Mouse (Mus musculus) kidney, embryonic 14.5 days (tissue): Measurements from ENCODE around the gene Anp32a. TPM values are rescaled to one million over a fixed set of nuclear protein-coding genes. Genes with fewer than 3 reads are reported as not detected.

Source experiments
- ATAC-seq: fragments of 200-750 bp; cut with Nextera tagmentation; 2 replicates; pipeline ENCODE4 v1.8.0; 2017; ENCODE audit warnings: moderate number of reproducible peaks, mild to moderate bottlenecking, moderate TSS enrichment, moderate library complexity; ENCODE audit not compliant: low FRiP score, low TSS enrichment
- H3K27ac ChIP-seq: fragments of 300-500 bp; sonication (generic); 2 replicates; pipeline ENCODE4 v1.5.1; 2014; ENCODE audit warnings: low read depth, mild to moderate bottlenecking, low read length, moderate library complexity, mixed read lengths
- H3K27me3 ChIP-seq: fragments of 300-500 bp; sonication (generic); 2 replicates; pipeline ENCODE4 v1.6.1; 2014; ENCODE audit warnings: mild to moderate bottlenecking, low read length; ENCODE audit not compliant: control insufficient read depth, insufficient read depth
- H3K36me3 ChIP-seq: fragments of 300-500 bp; sonication (generic); 2 replicates; pipeline ENCODE4 v1.6.1; 2014; ENCODE audit warnings: low read length, mixed read lengths; ENCODE audit not compliant: control insufficient read depth, insufficient read depth
- H3K4me1 ChIP-seq: fragments of 300-500 bp; sonication (generic); 2 replicates; pipeline ENCODE4 v1.6.1; 2014; ENCODE audit warnings: low read length, mixed read lengths; ENCODE audit not compliant: control insufficient read depth, insufficient read depth
- H3K4me2 ChIP-seq: fragments of 300-500 bp; sonication (generic); replicated peaks from 2 replicates; pipeline ENCODE4 v1.6.1; 2014; ENCODE audit warnings: low read depth, mild to moderate bottlenecking, low read length
- H3K4me3 ChIP-seq: fragments of 300-500 bp; sonication (generic); 2 replicates; pipeline ENCODE4 v1.5.1; 2014; ENCODE audit warnings: mild to moderate bottlenecking, low read length
- H3K9ac ChIP-seq: fragments of 300-500 bp; sonication (generic); 2 replicates; pipeline ENCODE4 v1.6.1; 2014; ENCODE audit warnings: low read depth, mild to moderate bottlenecking, low read length, moderate library complexity
- H3K9me3 ChIP-seq: fragments of 300-500 bp; sonication (generic); 2 replicates; pipeline ENCODE4 v1.6.1; 2016; ENCODE audit warnings: low read length; ENCODE audit not compliant: control insufficient read depth
- WGBS: fragments of 180-500 bp; shearing (Covaris S2); extraction: QIAGEN DNeasy Blood & Tissue Kit; methylation state at CpG from one replicate; pipeline ENCODE4 v1.1.7; 2014; 5-methylcytosine and 5-hydroxymethylcytosine counted together
- polyA plus RNA-seq: library from polyadenylated mRNA; unstranded; fragments of >200 nt; fragmentation: Nextera tagmentation; extraction: Ambion mirVana; gene quantifications from 2 replicates; pipeline ENCODE4 v1.2.1, GENCODE M21; 2014

Gene Anp32a
- polyA plus RNA-seq, 1 experiment from 2014 or later = 155 TPM

GRCm38 (mm10) chr9:62344545-62344944, 3.5 kb downstream of the Anp32a start:
- Histone ChIP-seq H3K27ac (peak overlapping the region; percentile 100), H3K4me1 (peaks cover 33% of the 10 kb centered on the region), H3K9ac (peak overlapping the region; percentile 99), H3K9me3 (no peaks in the 10 kb centered on the region), H3K36me3 (no peaks in the 10 kb centered on the region), H3K27me3 (no peaks in the 10 kb centered on the region), H3K4me3 (peak overlapping the region; percentile 81), H3K4me2 (peak overlapping the region; percentile 63)
- ATAC-seq = peak; percentile 21; the same call in 1 of the 2 replicates
- 2% methylated on average over 26 of the region's 26 CpGs for WGBS

GRCm38 (mm10) chr9:62345081-62345481, 4.0 kb downstream of the Anp32a start:
- H3K9me3 ChIP-seq = no peaks in the 10 kb centered on the region
- no peak for ATAC-seq
- H3K4me1 ChIP-seq = peaks cover 38% of the 10 kb centered on the region
- peak overlapping the region; percentile 99; the same call in 1 of the 2 replicates for H3K9ac ChIP-seq
- H3K27ac ChIP-seq = peak overlapping the region; percentile 100
- 6% methylated on average over 11 of the region's 11 CpGs for WGBS
- H3K36me3 ChIP-seq = no peaks in the 10 kb centered on the region
- peak overlapping the region; percentile 81 for H3K4me3 ChIP-seq
- no peaks in the 10 kb centered on the region for H3K27me3 ChIP-seq
- H3K4me2 ChIP-seq = peak overlapping the region; percentile 63

- no peak overlapping the region for H3K9ac ChIP-seq
- H3K4me1 ChIP-seq = peaks cover 46% of the 10 kb centered on the region
- no peaks in the 10 kb centered on the region for H3K36me3 ChIP-seq
- peak overlapping the region; percentile 81; the same call in 1 of the 2 replicates for H3K4me3 ChIP-seq
- H3K27me3 ChIP-seq = no peaks in the 10 kb centered on the region
- ATAC-seq = no peak
- peak overlapping the region; percentile 100; the same call in 1 of the 2 replicates for H3K27ac ChIP-seq
- no peaks in the 10 kb centered on the region for H3K9me3 ChIP-seq
- H3K4me2 ChIP-seq = peak overlapping the region; percentile 63
- 45% methylated on average over 9 of the region's 9 CpGs for WGBS
Measured at GRCm38 (mm10) chr9:62345633-62346387, 4.7 kb downstream of the Anp32a start.

- 67% methylated on average over 6 of the region's 6 CpGs for WGBS
- Histone ChIP-seq H3K4me2 (no peak overlapping the region), H3K4me1 (peaks cover 46% of the 10 kb centered on the region), H3K27me3 (no peaks in the 10 kb centered on the region), H3K9me3 (no peaks in the 10 kb centered on the region), H3K4me3 (no peak overlapping the region), H3K36me3 (no peaks in the 10 kb centered on the region), H3K9ac (no peak overlapping the region), H3K27ac (no peak overlapping the region)
- no peak for ATAC-seq
Measured at GRCm38 (mm10) chr9:62346388-62346679, 5.2 kb downstream of the Anp32a start.

- ATAC-seq = no peak
- Histone ChIP-seq H3K9ac (no peak overlapping the region), H3K4me2 (no peak overlapping the region), H3K36me3 (no peaks in the 10 kb centered on the region), H3K27ac (no peak overlapping the region), H3K4me1 (peaks cover 46% of the 10 kb centered on the region), H3K9me3 (no peaks in the 10 kb centered on the region), H3K4me3 (no peak overlapping the region), H3K27me3 (no peaks in the 10 kb centered on the region)
- 74% methylated on average over 5 of the region's 5 CpGs for WGBS
Measured at GRCm38 (mm10) chr9:62347201-62347600, 6.1 kb downstream of the Anp32a start.

GRCm38 (mm10) chr9:62348050-62348449, 7.0 kb downstream of the Anp32a start:
- ATAC-seq = no peak

GRCm38 (mm10) chr9:62348467-62348985, 7.4 kb downstream of the Anp32a start:
- WGBS = 60% methylated on average over 6 of the region's 6 CpGs
- Histone ChIP-seq H3K27ac (no peak overlapping the region), H3K4me1 (peaks cover 46% of the 10 kb centered on the region), H3K9ac (no peak overlapping the region), H3K4me3 (no peak overlapping the region), H3K9me3 (no peaks in the 10 kb centered on the region), H3K36me3 (no peaks in the 10 kb centered on the region; the same call in 1 of the 2 replicates), H3K4me2 (no peak overlapping the region), H3K27me3 (no peaks in the 10 kb centered on the region)
- ATAC-seq = no peak

More at GRCm38 (mm10) chr9:62348050-62348449, 7.0 kb downstream of the Anp32a start:
- WGBS = 82% methylated on average over 10 of the region's 10 CpGs
- H3K4me2 ChIP-seq = no peak overlapping the region
- H3K36me3 ChIP-seq = no peaks in the 10 kb centered on the region; the same call in 1 of the 2 replicates
- H3K4me1 ChIP-seq = peaks cover 46% of the 10 kb centered on the region
- H3K9ac ChIP-seq = no peak overlapping the region
- H3K27me3 ChIP-seq = no peaks in the 10 kb centered on the region
- H3K27ac ChIP-seq = no peak overlapping the region
- H3K4me3 ChIP-seq = no peak overlapping the region
- no peaks in the 10 kb centered on the region for H3K9me3 ChIP-seq

GRCm38 (mm10) chr9:62349250-62349649, 8.2 kb downstream of the Anp32a start:
- Histone ChIP-seq H3K9me3 (no peaks in the 10 kb centered on the region), H3K27ac (no peak overlapping the region), H3K4me1 (peaks cover 46% of the 10 kb centered on the region), H3K4me2 (no peak overlapping the region), H3K4me3 (no peak overlapping the region), H3K36me3 (no peaks in the 10 kb centered on the region; the same call in 1 of the 2 replicates), H3K27me3 (no peaks in the 10 kb centered on the region), H3K9ac (no peak overlapping the region)
- 70% methylated on average over 15 of the region's 15 CpGs for WGBS
- ATAC-seq = no peak

- H3K4me2 ChIP-seq = no peak overlapping the region
- no peak overlapping the region for H3K4me3 ChIP-seq
- no peaks in the 10 kb centered on the region for H3K27me3 ChIP-seq
- 66% methylated on average over 2 of the region's 2 CpGs for WGBS
- H3K9ac ChIP-seq = no peak overlapping the region
- H3K36me3 ChIP-seq = peaks cover 6% of the 10 kb centered on the region
- no peak for ATAC-seq
- H3K9me3 ChIP-seq = no peaks in the 10 kb centered on the region
- H3K27ac ChIP-seq = no peak overlapping the region
- H3K4me1 ChIP-seq = peaks cover 37% of the 10 kb centered on the region
Measured at GRCm38 (mm10) chr9:62350721-62351120, 9.6 kb downstream of the Anp32a start.
